Mouse (Mus musculus) layer of hippocampus, adult 8-10 months (tissue): ENCODE data around the gene Vti1a. TPM values are rescaled to one million over a fixed set of nuclear protein-coding genes. Genes with fewer than 3 reads are reported as not detected.
A peak's percentile ranks its signal among the peaks of the same experiment; 100 is the strongest.

Experiments
- DNase-seq, 2 experiments: peaks; one replicate each; pipeline ENCODE4 v3.0.0; 2022; ENCODE audit warnings: low spot score in 2 of 2
- total RNA-seq, 4 experiments: library from RNA; stranded (reverse); gene quantifications; 2 replicates each; pipeline ENCODE4 v1.2.4; 2022

The Vti1a gene
- total RNA-seq, 4 experiments from 2014 or later: 56.7 to 64.1 (median 60.2) TPM

GRCm38 (mm10) chr19:55313649-55314048 lies 2.4 kb upstream of the Vti1a start:
- no peak for DNase-seq

- peak; percentile 47 to 77 for DNase-seq
Measured at GRCm38 (mm10) chr19:55315452-55316108, 515 bp upstream of the Vti1a start, which contains the start of gene Zdhhc6. Gene Zdhhc6 (minus strand): TSS chr19:55316032.

GRCm38 (mm10) chr19:55316901-55317300 lies 806 bp downstream of the Vti1a start:
- DNase-seq: no peak

- DNase-seq: no peak
Measured at GRCm38 (mm10) chr19:55319036-55319435, 2.9 kb downstream of the Vti1a start.

- DNase-seq: no peak
Measured at GRCm38 (mm10) chr19:55319521-55319920, 3.4 kb downstream of the Vti1a start.

GRCm38 (mm10) chr19:55322604-55323003 lies 6.5 kb downstream of the Vti1a start:
- no peak for DNase-seq

- DNase-seq: no peak
Measured at GRCm38 (mm10) chr19:55327510-55327909, 11.4 kb downstream of the Vti1a start.

- no peak for DNase-seq
Measured at GRCm38 (mm10) chr19:55331776-55332175, 15.7 kb downstream of the Vti1a start.

GRCm38 (mm10) chr19:55332641-55333268 lies 16.7 kb downstream of the Vti1a start:
- DNase-seq: peak; percentile 62 to 80

GRCm38 (mm10) chr19:55335881-55336280 lies 19.8 kb downstream of the Vti1a start:
- no peak for DNase-seq

GRCm38 (mm10) chr19:55336441-55336840 lies 20.3 kb downstream of the Vti1a start:
- DNase-seq: no peak

GRCm38 (mm10) chr19:55337066-55337465 lies 21.0 kb downstream of the Vti1a start:
- no peak for DNase-seq

- no peak for DNase-seq
Measured at GRCm38 (mm10) chr19:55337664-55338063, 21.6 kb downstream of the Vti1a start.

- no peak for DNase-seq
Measured at GRCm38 (mm10) chr19:55340521-55340920, 24.4 kb downstream of the Vti1a start.

- no peak for DNase-seq
Measured at GRCm38 (mm10) chr19:55341377-55341776, 25.3 kb downstream of the Vti1a start.

- no peak for DNase-seq
Measured at GRCm38 (mm10) chr19:55342423-55342822, 26.3 kb downstream of the Vti1a start.

GRCm38 (mm10) chr19:55343274-55343673 lies 27.2 kb downstream of the Vti1a start:
- DNase-seq: no peak

- no peak for DNase-seq
Measured at GRCm38 (mm10) chr19:55348187-55348586, 32.1 kb downstream of the Vti1a start.

- no peak for DNase-seq
Measured at GRCm38 (mm10) chr19:55350673-55351378, 34.7 kb downstream of the Vti1a start.

GRCm38 (mm10) chr19:55362606-55363005 lies 46.5 kb downstream of the Vti1a start:
- no peak for DNase-seq

- no peak for DNase-seq
Measured at GRCm38 (mm10) chr19:55369691-55370090, 53.6 kb downstream of the Vti1a start.

- no peak for DNase-seq
Measured at GRCm38 (mm10) chr19:55376331-55376730, 60.2 kb downstream of the Vti1a start.
